Mouse (Mus musculus) adrenal gland, postnatal 4 days (tissue): ENCODE measurements around the gene Gm15140. TPM values are rescaled to one million over a fixed set of nuclear protein-coding genes. Genes with fewer than 3 reads are reported as not detected.
"Not testable (repeated sequence)": the region's sequence is repeated elsewhere in the genome, so short reads cannot be mapped to it uniquely, and the experiment has no call there.

Experiments
- DNase-seq, 2 experiments: peaks; one replicate each; pipeline ENCODE4 v3.0.0; 2021 to 2022; ENCODE audit warnings: low spot score in 2 of 2, mixed read lengths in 2 of 2
- long read RNA-seq, 2 experiments: library from polyadenylated mRNA; stranded (forward); transcript quantifications; one replicate each; pipeline ENCODE4 v2.0.0; 2021
- total RNA-seq, 2 experiments: library from RNA; stranded (reverse); gene quantifications; 2 replicates each; pipeline ENCODE4 v1.2.3; 2021

The Gm15140 gene
- not detected for total RNA-seq
- long read RNA-seq, experiment 1: 0 reads
- long read RNA-seq, experiment 2: 0 reads

- not testable (repeated sequence) for DNase-seq
These were observed at the start of gene Gm15140 for GRCm38 (mm10) chrX:154120585-154120984. Gm15140 (minus strand) TSS chrX:154120685.

Other genes with a start within 250 kb of the Gm15140 start
- gene Samt1, start 108.0 kb downstream of the Gm15140 start, total RNA-seq: not detected
- gene 4921511M17Rik, start 86.9 kb downstream of the Gm15140 start, total RNA-seq: not detected
- not detected for gene Gm10057, start 65.6 kb downstream of the Gm15140 start, total RNA-seq
- gene 4930524N10Rik, start 222.7 kb upstream of the Gm15140 start, total RNA-seq: not detected